Mouse (Mus musculus) erythroblast, embryonic 14.5 days (primary cell): ENCODE results near the gene Fam117a.

Source experiments
- GATA1 ChIP-seq: IDR thresholded peaks from 2 replicates; pipeline ENCODE4 v1.6.1; 2012; ENCODE audit warnings: low read length, inconsistent platforms, mixed read lengths
- TAL1 ChIP-seq: IDR thresholded peaks from 3 replicates; pipeline ENCODE4 v1.6.1; 2012; ENCODE audit warnings: low read length, inconsistent platforms, mixed read lengths

GRCm38 (mm10) chr11:95319506-95319905, 17.3 kb upstream of the Fam117a start:
- TF ChIP-seq GATA1 (no peak), TAL1 (no peak)
